Mouse (Mus musculus) liver, embryonic 14.5 days (tissue): Measurements from ENCODE around the gene Dnajc11.

ENCODE experiments used
- CTCF ChIP-seq: IDR thresholded peaks from 2 replicates; pipeline ENCODE4 v1.5.1; 2016; ENCODE audit warnings: antibody characterized with exemption, low read depth, control low read depth
- EP300 ChIP-seq: IDR thresholded peaks from 2 replicates; pipeline ENCODE4 v1.6.1; 2016; ENCODE audit warnings: antibody characterized with exemption, low read depth

GRCm38 (mm10) chr4:152010707-152011134, 77.2 kb downstream of the Dnajc11 start:
- TF ChIP-seq CTCF (no peak), EP300 (no peak)
